Mouse (Mus musculus) testis, adult 2 months (tissue): Measurements from ENCODE around the gene Manba.

Experiments used
- CTCF ChIP-seq: fragments of 200-500 bp; IDR thresholded peaks from 2 replicates; pipeline ENCODE4 v1.5.1; 2012; ENCODE audit warnings: low read depth, mild to moderate bottlenecking, inconsistent platforms, low read length, moderate library complexity; ENCODE audit not compliant: control insufficient read depth, insufficient read depth, insufficient replicate concordance
- POLR2A ChIP-seq: fragments of 200-500 bp; IDR thresholded peaks from 2 replicates; pipeline ENCODE4 v1.6.1; 2012; ENCODE audit warnings: low read depth, mild to moderate bottlenecking, inconsistent platforms, low read length, moderate library complexity; ENCODE audit not compliant: control insufficient read depth

DNA sequence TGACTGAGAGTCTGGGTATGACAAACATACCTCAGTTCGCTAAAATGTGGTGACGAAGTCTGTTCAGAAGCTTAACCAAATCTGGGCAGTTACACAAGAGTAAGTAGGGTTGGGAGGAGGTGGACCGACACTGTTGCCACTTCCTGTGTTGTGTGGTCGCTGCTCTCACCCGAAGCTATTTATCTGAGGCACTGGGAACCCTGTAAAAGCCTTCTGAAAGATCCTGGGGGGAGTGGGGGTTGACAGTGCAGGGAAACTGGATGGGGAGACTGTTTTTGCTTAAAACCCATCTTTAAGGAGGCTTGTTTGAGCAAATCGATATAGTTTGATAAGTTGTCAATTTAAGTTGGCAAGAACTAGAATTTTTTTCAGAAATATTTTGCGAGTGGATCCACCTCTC lies 45.2 kb upstream of the Manba start:
- TF ChIP-seq CTCF (no peak), POLR2A (no peak)
